Mouse (Mus musculus) G1E-ER4 (cell line): Measurements from ENCODE around the gene Abcc1. TPM values are rescaled to one million over a fixed set of nuclear protein-coding genes. Genes with fewer than 3 reads are reported as not detected.

ENCODE experiments used
- GATA1 ChIP-seq: IDR thresholded peaks from one replicate; pipeline ENCODE4 v1.8.0; 2012; ENCODE audit warnings: low read length, inconsistent platforms
- polyA plus RNA-seq: library from polyadenylated mRNA; stranded (reverse); fragments of >175 nt; gene quantifications from 2 replicates; pipeline ENCODE4 v1.2.3, GENCODE M21; 2012

The Abcc1 gene
- polyA plus RNA-seq: 3.4 and 3.5 TPM in 2 replicates

DNA sequence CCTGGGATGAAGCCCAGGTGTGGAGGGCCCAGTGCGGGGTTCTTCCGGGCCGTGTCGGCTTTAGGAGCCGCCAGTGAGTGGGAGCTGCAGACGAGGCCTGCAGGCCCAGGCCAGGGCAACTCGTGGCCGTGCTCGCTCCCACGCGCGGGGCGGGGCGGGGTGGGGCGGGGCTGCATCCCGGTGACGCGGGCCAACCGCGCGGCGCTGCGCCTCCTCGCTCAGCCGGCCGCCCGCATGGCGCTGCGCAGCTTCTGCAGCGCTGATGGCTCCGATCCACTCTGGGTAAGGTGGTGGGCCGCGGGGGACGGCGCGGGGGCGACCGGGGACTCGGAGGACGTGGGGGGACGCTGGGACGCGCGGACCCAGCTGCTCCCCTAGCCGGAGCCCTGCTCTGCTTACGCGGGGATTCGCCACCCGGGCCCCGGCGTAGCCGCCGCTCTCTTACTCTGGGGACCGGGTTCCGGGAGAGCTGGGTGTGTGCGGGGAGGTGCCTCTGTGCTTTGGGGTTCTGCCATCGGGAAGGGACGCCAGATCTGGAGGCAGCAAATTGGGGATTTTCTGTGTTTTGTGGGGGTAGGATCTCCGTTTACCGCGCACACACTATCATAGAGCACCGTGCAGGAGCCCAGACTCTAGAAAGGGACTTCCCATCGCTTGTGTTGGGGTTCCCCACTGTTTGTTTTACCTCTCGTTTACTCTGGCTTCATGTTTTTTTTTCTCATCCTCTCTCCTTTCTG lies at the start of gene Abcc1:
Abcc1 (plus strand) TSS at position 197 of the 737 bp plus-strand sequence.
- no peak for TF ChIP-seq GATA1

DNA sequence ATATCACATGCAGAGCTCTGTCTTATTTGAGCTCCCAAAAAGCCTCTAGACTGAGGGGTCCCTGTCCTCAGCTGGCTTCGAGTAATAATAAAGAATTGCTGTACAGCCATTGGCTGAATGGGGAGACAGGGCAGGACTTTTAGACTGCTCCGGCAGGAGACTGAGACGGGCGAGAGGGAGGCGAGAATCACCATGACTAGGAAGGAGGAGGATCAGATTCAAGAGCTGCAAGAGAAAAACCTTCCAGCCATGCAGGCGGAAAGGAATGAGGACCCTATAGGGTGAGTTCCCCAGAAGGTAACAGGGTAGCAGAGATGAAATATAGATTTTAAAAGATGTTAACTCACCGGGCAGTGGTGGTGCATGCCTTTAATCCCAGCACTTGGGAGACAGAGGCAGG lies 48.4 kb upstream of the Abcc1 start:
- TF ChIP-seq GATA1: no peak

DNA sequence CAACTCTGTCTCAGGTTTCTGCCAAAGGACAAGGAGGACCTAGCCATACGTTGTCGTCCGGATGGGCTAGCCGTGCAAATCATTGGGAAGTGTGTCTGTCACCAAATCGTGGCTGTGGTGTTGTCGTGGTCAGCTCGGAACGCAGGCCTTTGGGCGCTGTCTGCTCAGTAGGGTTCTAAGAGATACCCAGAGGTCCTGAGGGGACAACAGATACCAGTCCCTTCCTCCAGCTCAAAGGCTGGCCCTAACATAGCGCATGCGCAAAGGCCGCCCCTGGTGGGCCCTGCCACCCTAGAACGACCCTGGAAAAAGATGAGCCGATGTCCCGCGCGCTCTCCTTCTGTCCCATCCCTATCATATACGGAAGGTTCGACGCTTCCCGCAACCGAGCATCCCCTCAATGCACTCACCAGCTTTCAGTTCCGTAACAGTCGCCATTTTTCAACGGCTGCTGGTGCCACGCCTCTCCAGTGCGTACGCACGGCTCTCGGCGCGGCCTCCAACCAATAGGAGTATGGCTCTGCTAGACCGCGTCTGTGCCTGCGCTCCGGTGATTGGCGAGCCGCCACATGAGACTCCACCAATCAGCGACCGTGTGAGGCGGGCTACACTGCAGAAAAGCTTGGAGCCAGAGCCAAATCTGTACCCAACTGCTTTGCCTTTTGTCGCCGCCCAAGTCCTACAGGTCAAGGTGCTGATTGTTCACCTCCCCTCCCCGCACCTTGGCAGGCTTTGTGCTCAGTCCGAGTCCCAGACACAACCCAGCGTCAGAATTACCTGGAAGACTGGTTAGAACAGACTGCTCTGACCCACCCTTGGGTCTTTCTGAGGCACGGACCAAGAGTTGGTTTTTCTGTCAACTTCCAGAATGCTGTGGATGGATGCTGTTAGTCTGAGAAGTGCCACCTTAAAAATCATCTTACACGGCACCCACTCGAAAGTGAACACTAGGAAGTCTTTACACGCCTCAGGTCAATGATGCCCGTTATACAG lies 44.2 kb upstream of the Abcc1 start, which contains the start of gene Fopnl:
Fopnl (minus strand) TSS at position 522 of the 993 bp plus-strand sequence.
- no peak for TF ChIP-seq GATA1

DNA sequence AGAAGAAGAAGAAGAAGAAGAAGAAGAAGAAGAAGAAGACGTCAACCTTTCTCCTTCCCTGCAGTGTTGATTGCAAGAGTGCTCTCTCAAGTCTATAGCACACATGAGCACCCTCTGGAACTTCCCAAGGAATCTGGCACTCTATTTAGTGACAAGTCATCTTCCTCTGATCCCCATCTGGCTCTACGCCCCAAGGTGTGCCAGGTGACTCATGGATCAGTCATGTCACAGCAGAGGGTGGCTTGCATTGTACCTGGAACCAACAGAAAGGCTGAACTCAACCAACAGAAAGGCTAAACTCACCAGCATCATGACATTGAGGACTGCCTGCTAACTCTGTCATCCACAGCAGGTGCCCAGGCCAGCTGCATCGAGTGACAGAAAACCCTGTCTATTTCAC lies 41.7 kb upstream of the Abcc1 start:
- no peak for TF ChIP-seq GATA1

DNA sequence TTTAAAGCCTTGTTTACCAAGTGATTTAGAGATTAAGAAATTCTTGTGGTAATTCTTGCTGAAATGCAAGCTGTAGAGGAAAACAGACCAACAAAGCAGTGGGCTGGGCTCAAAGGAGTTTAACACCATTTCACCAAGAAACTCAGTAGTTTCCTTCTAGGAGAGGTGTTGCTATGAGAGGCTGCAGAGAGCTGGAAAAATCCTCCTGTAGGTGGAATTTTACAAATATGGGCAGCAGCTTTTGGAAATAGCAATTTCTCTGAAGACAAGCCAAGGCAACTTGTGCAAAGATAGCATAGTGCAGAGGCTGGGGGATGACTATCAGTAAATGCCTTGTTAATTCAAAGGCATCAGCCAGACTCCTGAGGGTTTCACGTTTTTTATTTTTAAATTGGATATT lies 40.9 kb upstream of the Abcc1 start:
- no peak for TF ChIP-seq GATA1

DNA sequence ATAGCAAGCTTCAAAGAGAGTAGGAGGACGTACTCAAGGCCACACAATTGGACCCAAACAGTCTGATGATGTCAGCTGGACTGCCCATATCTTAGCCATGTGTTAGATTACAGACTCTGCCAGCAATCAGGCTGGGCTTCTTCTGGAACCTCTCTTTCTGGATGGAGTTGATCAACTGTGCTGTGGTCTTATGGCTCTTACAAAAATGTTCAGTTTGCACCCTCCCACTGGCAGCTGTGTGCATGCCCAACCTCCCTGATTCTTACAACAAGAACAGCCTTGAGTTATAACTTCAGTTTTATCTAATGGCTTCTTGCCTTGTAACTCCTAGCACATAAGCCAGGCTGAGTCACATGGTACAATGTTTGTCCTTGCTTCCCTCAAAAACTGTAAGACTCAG lies 33.2 kb upstream of the Abcc1 start:
- TF ChIP-seq GATA1: no peak

DNA sequence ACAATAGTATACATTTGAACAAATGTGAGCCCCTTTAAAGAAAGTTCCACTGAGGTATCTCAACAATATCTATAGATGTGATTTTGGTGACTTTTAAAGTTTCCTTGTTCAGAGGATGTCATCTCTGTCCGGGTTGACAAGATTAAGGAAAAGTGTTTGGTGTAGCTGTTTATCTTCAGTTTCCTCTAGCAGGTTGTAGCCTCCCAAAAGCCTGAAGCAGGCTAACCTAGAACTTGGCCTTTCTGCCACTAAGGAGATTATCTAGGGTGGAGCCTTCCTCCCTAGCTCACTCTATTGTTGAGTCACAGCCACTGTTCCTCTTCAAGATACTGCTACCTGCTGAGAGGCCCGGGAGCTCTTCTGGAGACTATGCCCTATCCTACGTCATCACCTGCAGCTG lies 16.4 kb upstream of the Abcc1 start:
- TF ChIP-seq GATA1: no peak

DNA sequence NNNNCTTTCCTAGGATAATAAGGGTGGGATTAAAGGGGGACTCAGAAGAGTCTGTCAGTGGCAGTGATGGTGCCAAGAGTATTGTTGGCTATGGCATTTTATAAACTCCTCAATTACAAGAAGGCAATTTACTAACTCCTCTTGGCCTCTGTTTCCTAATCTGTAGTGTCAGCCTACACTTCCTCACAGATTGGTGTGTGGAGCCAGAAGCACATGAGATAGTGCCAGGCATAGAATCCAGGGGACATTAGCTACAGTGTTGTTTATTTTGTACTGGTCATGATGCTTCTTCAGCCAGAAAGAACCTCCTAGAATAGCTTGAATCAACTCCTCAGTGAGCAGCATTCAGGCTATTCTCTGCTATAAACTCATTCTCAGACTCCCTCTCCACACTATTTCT lies 9.8 kb upstream of the Abcc1 start:
- TF ChIP-seq GATA1: no peak

DNA sequence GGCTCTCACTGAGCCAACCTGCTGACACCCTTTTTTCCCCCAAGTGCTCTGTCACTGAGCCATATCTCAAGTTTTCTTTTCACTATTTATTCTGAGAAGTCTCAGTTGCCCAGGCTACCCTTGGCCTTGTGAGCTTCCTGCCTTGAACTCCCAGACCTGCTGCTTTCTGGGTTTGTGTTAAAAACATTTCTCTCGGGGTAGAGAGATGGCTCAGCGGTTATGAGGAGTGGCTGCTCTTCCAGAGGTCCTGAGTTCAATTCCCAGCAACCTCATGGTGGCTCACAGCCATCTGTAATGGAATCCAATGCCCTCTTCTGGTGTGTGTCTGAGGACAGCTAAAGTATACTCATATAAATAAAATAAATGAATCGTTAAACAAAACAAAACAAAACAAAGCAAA lies 9.1 kb upstream of the Abcc1 start:
- TF ChIP-seq GATA1: no peak

DNA sequence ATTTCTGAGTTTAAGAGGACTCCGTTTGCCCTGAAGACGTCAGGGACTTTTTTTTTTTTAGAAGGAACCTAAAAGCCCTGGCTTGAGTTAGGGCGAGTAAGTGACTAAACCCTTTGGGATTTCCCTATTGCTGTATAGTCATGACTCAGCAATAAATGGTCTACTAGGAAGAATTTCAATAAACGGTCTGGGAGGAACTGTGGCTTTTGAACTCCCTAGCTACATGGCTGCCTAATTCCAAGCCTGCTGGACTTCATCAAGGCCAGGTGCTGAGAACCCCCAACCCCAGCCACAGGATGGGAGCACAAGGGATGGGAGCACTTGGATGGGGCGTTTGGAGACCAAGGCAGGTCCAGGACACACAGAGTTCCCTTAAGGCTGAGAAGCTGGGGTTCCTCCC lies 8.7 kb upstream of the Abcc1 start:
- TF ChIP-seq GATA1: no peak

DNA sequence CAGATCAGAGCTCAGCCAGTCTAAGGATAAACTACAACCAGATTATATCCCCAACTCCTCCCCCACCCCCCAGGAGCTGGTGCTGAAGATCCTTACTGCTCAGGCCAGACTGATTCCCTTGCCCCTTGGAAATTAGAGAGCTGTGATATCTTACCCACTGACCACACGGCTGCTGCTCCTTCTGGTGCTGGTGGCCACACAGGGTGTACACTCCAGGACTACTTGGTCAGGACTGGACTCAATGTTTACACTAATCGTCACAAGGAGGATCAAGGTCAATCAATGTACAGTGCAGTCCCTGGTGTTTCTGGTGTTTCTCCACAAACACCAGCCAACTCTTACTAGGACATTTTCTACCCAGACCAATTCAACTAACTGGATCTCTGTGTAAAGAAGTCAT lies 3.5 kb upstream of the Abcc1 start:
- no peak for TF ChIP-seq GATA1

DNA sequence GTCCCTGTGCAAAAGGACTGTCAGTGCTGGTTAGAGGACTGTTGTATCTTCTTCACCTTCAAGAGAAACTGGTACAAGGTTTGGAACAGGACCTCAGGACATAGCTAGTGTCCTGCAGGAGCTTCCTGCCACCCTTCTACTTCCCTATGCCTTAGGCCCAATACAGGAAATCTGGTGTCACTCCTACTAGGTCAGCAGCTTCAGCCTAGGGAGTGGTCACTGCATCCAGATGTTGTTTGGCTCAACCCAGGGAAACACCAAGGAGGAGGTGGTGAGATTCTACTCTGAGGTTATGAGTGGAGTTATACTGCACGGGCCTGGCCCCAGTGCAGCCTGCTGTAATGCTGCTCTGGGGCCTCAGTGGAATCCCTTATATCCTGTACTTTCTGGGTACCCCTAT lies 2.8 kb upstream of the Abcc1 start:
- TF ChIP-seq GATA1: no peak

DNA sequence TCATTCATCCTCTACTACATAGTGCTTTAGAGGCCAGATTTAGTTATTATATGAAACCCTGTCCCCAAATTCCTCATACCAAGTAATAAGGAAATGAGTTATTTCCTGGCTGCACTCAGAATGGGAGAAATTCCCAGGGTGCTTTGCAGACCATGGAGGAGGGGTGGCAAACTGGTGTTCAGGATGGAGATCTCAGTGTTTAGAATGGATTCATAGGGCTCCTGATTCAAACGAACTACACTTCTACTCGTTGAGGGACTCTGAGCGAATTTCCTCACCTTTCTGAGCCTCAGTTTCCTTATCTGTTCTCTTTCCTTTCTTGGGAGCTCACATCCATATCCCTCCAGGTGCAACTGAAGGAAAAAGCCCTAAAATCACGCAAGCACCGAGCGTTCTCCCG lies 427 bp upstream of the Abcc1 start:
- no peak for TF ChIP-seq GATA1

DNA sequence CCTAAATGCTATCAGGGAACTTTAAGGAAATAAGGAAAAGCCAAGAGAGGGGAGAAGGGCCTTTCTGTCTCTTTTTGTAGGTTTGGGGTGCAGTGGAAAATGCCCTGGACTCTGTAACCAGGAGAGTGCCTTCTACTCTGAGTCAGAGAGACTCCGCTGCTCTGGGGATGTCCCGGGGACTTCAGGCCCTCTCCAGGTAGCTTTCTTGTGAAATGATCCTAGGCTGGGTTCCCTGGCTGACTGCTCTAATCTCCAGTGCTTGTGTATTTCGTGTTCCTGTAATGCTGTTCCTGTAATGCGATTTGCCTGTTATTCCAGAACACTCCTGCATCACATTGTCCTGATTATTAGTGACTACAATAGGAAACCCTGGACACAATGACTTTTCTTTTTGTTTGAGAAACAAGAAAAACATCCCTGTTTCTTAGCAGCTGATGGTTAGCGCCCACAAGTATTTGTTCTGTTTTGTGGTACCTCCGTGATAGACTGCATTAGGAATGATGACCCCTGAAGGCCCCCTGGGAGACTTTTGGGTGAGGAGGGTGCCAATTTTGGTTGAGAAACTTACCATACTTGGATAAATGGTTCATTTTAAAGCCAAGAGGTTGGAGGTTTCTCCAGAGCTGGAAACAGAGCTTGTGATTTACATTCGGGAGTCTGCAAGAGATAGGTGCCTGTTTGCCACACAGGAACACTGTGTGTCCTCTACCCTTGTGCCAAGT lies 902 bp downstream of the Abcc1 start:
- TF ChIP-seq GATA1: no peak

DNA sequence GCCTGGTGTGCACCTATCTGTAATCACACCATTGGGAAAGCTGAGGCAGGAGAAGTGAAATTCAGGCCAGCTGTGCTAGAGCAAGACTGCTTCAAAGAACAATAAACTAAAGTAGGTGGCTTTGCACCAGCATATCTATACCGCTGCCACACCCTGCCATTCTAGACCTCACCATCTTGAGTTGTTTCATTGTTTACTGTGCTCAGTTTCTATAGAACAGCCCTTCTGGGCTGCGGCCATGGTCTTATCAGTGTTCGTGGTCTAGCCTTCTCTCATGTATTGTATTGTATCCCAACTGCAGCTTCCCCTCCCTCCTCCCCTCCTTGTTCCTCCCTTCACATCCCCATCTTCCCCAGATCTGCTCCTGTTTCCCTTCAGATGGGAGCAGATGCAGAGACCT lies 2.1 kb downstream of the Abcc1 start:
- TF ChIP-seq GATA1: no peak

DNA sequence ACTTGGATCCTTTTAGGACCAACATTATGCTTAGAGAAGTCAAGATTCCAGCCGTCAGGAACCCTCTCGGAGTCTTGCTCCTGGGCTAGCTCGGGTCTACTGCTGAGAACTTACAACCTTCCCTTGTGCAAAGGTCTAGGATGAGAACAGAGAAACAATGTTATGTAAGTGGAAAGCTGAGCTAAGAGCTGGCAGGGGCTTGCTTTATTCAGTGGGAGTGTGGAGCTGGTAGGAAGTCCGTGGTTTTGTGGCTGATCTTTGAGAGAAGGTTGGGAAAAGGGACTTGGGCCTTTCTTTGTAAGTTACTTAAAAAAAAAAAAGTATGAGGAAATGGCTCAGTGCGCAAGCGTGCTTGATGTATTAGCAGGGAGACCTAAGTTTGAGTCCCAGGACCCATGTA lies 2.7 kb downstream of the Abcc1 start:
- TF ChIP-seq GATA1: no peak
